Mouse (Mus musculus) E14TG2a.4 (cell line): ENCODE measurements at regions not wholly inside any gene's neighbourhood (a gene's known extent, or its start where the extent isn't known, plus 50 kb on each side); places are given as distances from the start of the nearest gene placed in this dataset.

Experiments used
- CTCF ChIP-seq: conservative IDR thresholded peaks from 2 replicates; pipeline ENCODE4 v1.5.1; 2014; ENCODE audit warnings: low read length
- NANOG ChIP-seq: IDR thresholded peaks from 2 replicates; pipeline ENCODE4 v1.6.1; 2014; ENCODE audit warnings: borderline replicate concordance, low read length, mixed read lengths

- TF ChIP-seq CTCF: no peak
- TF ChIP-seq NANOG: no peak
Measured at GRCm38 (mm10) chr2:106425451-106425881, 267.6 kb upstream of the Mpped2 start.
